Mouse (Mus musculus): ENCODE data around the gene Tnpo2.
"Not testable (repeated sequence)": the region's sequence is repeated elsewhere in the genome, so short reads cannot be mapped to it uniquely, and the experiment has no call there.

Tnpo2 gene

DNA sequence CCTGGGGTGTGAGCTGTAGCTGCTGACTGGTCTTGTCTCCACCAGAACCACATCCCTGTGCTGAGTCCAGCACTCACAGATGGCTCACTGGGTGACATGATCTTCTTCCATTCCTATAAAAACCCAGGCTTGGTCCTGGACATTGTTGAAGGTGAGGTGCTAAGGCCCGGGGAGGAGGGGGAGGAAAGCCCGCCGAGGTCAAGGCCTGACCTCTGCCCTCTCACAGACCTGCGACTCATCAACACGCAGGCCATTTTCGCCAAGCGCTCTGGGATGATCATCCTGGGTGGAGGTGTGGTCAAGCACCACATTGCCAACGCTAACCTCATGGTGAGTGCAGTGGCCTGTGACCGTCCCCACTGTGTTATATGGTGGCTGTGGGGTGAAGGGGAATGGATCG is 37.5 kb downstream of the Tnpo2 start:
- no peak for DNase-seq

DNA sequence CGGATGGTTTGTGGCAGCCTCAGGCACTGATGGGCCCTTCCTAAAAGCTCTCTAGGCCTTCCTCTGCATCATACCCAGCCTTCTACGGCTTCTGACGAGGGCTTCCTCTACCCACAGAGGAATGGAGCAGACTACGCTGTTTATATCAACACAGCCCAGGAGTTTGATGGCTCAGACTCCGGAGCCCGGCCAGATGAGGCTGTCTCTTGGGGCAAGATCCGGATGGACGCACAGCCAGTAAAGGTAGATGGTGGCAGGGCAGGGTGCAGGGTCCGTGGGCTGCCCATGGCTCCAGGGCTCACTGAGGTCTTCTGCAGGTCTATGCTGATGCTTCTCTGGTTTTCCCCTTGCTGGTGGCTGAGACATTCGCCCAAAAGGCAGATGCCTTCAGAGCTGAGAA is 37.9 kb downstream of the Tnpo2 start:
- DNase-seq: no peak

DNA sequence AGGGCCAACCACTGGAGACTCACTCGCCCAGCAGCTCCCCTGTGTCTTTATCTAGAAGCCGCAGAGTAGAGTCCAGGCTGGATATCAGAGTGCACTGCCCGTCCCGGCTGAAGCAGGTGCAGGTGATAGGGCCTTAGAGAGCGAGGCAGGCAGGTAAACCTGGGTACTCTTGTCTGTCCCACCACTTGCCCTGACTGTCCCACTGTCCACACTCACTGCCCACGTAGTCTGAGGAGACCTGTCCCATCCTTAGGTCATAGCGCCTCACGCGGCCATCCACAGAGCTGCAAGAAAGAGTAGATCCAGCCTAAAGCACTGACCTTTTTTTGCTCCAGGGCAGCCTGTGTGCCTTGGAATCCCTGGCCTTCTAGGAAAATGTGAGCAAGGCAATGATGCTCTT is 39.3 kb downstream of the Tnpo2 start:
- no peak for DNase-seq

DNA sequence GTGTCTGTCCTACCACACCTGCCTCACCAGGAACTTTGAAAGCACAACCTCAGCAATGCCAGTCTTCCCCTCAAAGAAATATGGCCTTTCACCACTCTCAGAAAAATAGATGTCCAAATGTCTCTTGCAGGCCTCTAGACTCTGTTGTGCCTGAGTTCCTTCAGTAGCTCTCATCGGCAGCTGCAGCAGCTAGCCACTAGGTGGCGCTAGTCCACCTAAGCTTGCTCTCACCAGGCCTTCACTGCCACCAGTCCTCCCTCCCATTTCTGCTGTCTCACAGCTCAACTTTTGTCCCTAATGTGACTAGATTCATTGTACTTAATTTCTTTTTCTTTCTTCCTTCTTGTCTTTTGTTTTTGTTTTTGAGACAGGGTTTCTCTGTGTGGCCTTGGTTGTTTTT is 40.3 kb downstream of the Tnpo2 start:
- DNase-seq: peak; percentile 88

DNA sequence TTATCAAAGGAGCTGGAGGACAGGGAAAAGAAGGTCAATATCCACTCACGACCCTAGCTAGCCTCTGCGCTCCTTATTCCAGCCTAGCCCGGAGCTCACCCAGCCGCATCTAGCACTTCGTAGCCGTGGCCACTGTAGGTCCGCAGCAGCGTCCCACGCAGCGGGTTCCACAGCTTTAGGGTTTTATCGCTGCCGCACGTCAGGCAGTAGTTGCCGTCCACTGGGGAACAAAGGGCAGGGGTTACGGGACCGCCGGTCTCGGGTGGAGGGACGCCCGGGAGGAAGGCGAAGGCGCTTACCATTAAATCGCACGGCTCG is 43.5 kb downstream of the Tnpo2 start:
- no peak for DNase-seq

DNA sequence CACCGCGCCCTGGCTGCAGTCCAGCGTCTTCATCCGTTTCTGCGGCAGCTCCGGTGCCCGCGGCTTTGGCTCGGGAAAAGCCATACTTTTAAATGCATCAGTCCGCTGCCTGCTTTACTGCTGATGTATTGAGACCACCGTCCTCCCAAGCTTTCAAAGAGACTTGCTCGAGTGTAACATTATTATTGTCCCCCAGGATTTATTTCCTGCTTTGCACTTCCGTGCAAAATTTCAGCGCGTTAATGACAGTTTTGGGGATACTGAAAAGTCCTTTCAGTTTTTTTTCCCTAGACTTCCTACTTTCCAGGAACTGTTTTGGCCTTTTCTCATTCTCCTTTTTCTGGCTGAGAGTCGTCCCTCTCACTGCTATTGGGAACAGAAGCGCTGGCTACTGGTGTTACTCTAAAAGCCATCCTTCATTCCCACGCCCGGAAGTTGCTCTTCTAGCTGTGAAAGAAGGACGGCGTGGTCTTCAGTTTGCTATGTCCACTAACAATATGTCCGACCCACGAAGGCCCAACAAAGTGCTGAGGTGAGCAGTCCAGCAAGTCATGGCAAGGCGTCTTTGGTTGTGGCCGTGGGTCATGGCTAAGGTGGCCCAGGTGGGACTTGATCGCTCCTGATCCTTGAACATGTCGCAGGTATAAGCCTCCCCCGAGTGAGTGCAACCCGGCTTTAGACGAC is 44.0 kb downstream of the Tnpo2 start, which contains the start of gene Wdr83os:
Gene Wdr83os, plus strand, starts transcription at position 209 of the 684 bp plus-strand sequence.
- DNase-seq: no peak

DNA sequence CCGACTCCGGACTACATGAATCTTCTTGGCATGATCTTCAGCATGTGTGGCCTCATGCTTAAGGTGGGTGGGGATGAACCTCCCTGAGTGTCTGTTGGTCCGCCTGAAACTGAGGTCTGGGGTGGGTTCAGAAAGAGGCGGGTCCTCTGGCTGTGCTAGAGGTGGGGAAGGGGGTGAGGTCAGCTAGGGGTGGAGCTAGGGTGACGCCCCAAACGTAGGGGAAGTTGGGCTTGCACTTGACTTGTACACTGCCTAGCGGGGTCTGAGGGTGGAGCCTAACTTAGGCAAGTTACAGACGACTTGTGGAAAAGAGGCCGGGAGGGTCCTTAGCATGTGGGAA is 44.5 kb downstream of the Tnpo2 start, which contains the start of gene Wdr83:
Gene Wdr83, minus strand, starts transcription at position 91 of the 340 bp plus-strand sequence.
- DNase-seq: peak; percentile 55

DNA sequence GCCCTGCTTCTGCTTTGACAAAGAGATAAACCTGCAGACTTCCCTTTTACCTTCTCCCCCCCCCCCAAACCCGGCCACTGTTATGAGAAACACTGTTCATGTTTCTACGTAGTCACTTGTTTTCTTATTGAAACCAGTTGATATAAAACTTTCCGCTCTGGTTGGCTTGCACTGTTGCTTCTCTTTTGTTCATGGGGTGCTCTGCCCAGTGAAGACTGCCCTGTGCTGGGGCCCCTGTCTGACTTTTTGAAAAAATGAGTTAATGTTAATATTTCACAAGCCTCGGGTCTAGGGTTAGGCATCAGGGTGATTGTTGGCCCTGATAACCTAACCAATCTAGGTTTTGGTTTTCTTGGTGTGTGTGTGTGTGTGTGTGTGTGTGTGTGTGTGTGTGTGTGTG is 45.5 kb downstream of the Tnpo2 start:
- not testable (repeated sequence) for DNase-seq

DNA sequence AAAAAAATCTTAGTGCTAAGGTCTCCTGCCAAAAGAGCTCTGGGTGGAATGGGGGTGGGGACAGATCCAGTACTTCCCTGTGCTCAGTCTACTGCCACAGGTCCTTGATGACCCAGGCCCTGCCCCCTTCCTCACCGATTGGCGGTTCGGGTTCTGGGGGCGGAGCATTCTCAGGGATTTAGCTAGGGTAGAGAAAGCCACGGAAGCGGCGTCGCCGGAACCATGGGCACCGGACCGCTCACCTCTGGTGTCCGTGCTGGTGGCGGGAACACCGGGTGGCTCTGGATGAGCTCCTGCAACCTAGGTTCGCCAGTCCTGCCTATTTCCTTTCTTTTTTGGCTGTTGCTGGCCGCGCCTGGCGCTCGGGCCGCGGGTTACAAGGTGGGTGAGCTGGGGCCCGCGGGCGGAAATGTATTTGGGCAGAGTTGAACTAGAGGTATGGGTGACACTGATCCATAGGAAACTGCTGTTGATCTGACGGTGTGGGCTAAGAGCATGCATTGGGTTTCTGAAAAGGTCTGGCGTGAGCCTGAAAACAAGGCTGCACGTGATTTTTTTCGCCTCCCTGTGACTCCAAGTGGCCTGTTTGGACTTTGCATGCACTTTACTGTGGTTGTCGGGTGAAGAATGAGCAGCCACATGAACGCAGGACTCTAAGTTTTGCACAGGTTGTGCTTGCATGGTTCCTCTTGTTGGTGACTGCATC is 46.5 kb downstream of the Tnpo2 start, which contains the start of gene Man2b1:
Gene Man2b1, plus strand, starts transcription at position 163 of the 706 bp plus-strand sequence.
- DNase-seq: peak; percentile 95

DNA sequence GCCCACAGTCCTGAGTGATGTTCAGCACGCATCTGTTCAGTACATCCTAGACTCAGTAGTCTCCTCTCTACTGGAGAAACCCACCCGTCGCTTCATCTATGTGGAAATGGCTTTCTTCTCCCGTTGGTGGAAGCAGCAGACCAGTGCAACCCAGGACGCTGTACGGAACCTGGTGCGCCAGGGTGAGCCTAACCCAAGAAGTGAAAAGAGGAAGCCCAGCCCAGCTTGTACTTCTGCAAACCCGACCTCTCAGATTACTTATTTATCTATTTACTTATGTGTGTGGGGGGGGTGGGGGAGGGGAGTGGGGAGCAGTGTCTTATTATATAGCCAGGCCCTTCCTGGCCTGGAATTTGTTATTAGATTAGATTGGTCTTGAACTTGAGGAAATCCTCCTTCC is 47.9 kb downstream of the Tnpo2 start:
- no peak for DNase-seq

DNA sequence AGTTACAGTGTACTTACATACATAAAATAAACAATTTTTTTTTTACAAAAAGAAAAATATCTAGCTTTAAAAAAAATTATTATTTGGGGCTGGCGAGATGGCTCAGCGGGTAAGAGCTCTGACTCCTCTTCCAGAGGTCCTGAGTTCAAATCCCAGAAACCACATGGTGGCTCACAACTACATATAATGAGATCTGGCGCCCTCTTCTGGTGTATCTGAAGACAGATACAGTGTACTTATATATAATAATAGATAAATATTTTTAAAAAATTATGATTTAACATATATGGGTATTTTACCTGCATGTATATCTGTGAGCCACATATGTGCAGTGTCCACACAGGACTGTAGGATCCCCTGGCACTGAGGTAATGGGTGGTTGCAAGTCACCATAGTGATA is 49.5 kb downstream of the Tnpo2 start:
- DNase-seq: no peak

DNA sequence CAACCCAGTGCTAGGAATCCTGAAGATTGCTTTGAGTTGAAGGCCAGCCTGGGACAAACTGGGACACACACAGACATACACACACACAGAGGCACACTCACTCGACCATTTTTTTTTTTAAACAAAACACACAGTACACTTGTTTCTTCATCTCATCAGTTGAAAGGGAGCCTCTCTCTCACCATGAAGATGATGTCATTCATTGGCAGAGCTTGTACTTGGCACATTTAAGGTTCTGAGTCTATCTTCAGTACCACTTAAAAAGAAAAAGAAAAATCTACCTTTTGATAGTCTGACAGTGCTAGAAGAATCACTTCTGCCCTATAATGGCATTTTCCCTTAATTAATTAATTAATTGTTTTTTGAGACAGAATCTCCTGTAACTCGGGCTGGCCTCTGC is 52.1 kb downstream of the Tnpo2 start:
- DNase-seq: no peak

DNA sequence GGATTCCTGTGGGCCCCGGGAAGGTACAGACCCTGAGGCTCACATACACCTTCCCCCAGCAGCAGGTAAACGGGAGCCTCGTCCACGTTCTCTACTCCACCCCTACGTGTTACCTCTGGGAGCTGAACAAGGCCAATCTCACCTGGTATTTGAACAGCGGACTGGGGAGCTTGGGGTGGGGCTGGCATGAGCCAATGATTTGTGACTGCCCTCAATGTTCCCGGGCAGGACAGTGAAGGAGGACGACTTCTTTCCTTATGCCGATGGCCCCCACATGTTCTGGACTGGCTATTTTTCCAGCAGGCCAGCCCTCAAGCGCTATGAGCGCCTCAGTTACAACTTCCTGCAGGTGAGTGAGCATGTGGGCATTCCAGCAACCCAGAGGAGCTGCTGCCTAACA is 54.1 kb downstream of the Tnpo2 start:
- DNase-seq: no peak

DNA sequence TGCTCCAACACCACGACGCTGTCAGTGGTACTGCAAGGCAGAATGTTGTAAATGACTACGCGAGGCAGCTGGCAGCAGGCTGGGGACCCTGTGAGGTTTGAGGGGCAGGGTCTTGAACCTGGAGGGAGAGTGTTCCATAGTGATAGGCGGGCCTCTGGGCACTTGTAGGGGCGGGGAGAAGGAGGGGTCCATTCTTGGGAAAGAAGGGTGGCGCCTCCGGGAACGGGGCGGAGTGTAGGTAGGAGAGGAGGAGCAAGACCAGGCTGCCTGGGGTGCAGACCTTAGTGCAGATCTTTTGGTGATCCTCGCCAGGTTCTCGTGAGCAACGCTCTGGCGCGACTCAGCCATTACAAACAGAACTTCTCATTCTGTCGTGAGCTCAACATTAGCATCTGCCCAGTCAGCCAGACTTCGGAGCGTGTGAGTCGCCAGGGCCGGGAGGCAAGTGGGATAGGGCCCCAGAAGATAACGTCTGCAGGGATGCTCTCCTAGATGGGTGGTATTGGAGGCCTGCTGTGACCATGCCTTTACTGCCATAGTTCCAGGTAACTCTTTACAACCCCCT is 54.9 kb downstream of the Tnpo2 start:
- no peak for DNase-seq

DNA sequence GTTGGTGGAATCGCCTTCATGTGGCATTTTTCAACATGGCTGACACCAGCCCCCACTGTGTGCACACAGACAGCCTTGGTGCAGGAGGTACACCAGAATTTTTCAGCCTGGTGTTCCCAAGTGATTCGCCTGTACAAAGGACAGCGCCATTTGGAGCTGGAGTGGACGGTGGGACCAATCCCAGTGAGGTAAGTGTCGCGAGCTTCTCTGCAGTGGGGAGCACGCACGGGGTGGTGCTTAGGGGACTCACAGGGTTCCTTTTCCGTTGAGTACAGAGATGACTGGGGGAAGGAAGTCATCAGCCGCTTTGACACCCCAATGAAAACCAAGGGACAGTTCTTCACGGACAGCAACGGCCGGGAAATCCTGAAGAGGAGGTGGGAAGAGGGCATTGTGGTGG is 58.3 kb downstream of the Tnpo2 start:
- DNase-seq: no peak

DNA sequence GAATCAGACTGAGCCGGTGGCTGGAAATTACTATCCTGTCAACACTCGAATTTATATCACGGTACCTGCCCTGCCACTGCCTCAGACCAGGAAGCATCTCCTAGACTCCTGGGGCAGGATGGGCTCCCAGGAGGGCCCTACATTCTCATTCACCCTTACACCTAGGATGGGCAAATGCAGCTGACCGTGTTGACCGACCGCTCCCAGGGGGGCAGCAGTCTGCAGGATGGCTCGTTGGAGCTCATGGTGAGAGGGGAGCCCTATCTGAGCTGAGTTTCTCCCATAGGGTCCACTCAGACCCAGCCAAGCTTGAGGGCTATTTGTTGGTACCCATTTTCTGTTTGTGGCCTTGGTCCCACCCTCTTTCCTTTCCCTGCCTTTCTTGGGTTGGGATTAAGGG is 58.9 kb downstream of the Tnpo2 start:
- no peak for DNase-seq

DNA sequence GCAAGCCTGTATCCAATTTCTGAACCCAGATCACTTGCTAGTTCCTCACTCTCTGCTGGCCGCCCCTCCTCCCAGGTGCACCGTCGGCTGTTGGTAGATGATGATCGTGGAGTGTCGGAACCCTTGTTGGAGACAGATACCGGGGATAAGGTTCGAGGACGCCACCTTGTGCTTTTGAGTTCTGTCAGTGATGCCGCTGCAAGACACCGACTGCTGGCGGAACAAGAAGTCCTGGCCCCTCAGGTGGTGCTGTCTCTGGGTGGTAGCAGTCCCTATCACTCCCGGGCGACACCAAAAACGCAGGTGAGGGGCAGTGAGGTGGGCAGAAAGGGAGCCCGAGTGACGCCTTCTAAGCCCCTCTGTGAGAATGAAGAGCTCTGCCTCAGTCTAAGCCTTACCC is 59.5 kb downstream of the Tnpo2 start:
- no peak for DNase-seq

DNA sequence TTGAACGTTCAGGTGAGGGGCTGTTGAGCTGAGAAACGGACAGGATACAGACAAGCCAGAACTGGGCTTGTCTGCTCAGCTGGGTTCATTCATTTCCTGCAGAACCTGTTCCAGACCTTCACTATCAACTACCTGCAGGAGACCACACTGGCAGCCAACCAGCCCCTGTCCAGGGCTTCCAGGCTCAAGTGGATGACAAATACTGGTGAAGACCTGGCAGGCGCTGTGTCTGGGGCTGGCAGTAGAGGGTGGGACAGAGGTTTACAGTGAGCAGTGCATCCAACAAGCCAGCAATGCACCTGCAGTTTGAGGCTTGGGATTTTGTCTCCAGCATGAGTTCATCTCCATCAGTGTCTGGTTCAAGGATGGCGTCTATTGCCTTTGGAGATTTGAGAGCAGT is 60.1 kb downstream of the Tnpo2 start:
- no peak for DNase-seq

DNA sequence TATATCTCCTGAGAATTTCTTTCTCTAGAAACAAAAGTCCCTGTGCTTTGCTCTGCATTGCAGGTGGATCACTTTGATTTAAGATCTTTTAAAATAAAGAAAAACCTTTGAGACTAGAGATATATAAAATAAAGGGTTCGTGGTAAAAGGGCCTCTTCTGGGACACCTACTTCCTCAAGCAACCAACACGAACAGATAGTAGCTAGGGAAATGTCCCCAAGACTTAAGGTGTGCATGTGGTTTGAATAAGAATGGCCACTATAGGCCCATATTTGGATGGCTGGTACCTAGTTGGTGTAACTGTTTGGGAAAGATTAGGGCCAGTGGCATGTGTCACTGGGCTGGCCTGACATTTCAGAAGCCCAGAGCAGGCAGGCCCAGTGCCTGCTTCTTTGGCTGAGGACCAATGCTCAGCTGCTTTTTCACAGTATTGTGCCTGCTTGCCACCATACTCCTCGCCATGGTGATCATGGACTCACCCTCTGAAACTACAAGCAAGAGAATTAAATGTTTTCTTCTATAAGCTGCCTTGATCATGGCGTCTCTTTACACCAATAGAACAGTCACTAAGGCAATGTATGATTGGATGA is 63.5 kb downstream of the Tnpo2 start:
- DNase-seq: no peak
